Mouse (Mus musculus) telencephalon, adult 2 months (tissue): ENCODE measurements at regions not wholly inside any gene's neighbourhood (a gene's known extent, or its start where the extent isn't known, plus 50 kb on each side); places are given as distances from the start of the nearest gene placed in this dataset.

Experiments used
- DNase-seq: peaks from one replicate; pipeline ENCODE4 v3.0.0-alpha.2; 2011; ENCODE audit warnings: low read depth, low spot score

GRCm38 (mm10) chr8:49243002-49243401 lies 399.3 kb upstream of the Tenm3 start:
- no peak for DNase-seq

- no peak for DNase-seq
Observed at GRCm38 (mm10) chr8:49236822-49237071, 393.0 kb upstream of the Tenm3 start.

DNA sequence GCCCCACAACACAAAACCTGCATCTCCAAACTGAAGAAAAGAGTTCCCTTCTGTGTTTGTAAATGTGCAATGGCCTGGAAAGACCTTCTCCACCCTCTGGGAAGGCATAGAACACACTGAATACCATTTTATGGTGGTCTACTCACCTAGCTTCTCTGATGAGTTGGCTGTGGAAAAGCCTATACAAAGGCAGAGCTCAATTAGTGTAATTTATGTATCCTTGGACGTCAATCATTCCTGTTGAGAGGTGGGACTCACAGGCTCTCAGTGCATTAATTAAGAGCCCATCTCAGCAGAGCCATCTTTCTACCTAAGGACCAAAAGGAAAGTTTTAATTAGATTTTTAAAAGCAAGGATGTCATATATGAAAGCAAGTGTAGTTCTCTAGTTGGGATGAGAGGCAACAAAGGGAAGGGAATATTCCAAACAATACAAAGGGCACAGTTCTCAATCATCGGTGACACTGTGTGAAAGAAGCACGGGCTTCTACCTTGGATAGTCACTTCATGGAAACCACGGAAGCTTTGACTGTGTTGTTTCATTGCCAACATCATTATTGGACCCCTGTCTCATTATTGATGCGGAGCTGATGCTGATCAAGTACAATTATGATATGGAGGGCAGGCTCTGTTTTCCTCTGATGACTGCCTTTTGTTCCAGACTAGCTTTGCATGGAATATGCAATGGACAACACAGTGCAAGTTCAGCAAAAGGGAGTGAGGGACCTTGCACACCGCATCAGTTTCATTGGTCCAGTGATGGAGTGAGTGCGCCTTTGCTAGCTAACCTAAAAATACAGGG lies 392.5 kb upstream of the Tenm3 start:
- DNase-seq, result no peak

DNA sequence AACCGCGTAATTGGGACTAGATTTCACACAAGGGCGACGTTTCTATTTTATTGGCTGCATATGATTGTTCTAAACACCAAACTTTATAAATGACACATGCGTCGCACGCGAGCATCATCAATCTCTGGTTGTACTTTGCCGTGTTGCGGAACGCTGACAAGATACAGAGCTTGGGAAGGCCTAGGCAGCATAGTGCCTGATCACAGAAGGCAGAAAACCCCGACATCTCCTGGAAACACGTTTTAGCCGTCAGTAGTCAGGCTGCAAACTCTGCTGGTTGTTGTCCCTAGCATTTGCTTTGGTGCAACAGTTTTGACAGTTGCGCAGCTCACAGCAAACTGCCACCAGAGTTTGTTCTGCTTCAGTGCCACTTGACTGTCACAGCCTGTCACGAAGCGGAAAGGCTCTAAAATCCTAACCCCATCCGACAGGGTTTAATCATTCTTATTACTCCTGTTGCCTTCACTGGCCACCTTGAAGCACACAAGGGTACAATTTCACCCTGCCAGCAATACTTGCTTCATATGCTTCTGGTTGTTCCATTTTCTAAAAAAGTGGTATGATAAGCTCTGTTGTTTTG lies 380.2 kb upstream of the Tenm3 start:
- no peak for DNase-seq

- DNase-seq, result peak; percentile 6
Observed at GRCm38 (mm10) chr8:49195333-49195640, 351.5 kb upstream of the Tenm3 start.

DNA sequence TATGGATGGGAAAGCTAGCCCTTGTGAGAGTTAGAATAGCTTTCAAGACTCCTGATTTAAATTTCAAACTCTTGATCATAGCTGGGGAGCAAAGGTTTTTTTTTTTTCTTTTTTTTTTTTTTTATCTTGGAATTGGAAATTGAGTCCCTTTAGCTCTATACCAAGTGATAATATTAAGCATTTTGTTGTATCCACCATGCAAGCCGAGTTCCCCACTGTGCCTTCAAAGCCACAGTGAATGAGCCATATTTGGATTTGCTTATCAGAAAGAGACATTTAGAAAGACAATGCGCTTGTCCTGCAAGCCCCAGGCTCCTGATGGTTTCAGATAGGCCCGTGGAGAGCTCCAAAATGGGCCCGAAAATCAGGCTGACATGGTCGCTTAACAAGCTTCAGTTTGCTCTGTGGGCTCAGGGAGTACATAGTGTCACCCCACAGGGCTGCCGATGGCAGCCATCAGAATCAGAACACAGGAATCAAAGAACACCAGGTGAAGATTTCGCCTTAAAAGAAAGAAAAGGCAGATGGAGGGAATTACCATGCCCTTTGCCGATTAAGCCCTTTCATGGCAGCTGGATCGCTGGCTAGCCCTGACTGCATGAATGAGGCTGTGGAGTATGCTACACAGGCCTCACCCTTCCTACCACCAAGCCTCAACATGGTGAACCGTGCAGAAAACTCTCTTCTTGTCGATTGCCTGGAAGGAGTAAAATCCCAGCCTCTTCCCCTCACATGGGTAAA lies 351.0 kb upstream of the Tenm3 start:
- DNase-seq, result no peak

- no peak for DNase-seq
Observed at GRCm38 (mm10) chr8:49186853-49187252, 343.1 kb upstream of the Tenm3 start.

- DNase-seq, result no peak
Observed at GRCm38 (mm10) chr8:49175386-49175785, 331.6 kb upstream of the Tenm3 start.

- no peak for DNase-seq
Observed at GRCm38 (mm10) chr8:49174956-49175355, 331.2 kb upstream of the Tenm3 start.

DNA sequence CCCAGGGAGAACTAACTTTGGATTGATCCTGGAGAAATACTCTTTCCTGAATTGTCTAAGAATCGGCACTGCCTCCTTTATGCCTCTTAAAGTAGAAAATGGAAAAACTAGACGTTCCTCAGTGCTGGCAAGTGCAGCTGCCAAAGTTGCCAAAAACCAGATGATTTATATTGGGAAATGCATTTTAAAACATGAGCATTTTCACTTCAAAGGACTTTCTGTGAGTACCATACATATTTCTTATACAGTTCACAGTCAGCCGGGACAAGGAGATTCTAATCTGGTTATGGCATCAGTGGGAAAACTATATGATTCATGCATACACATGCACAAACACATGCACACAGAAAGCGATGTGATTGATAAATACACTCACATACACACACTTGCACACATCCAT lies 315.6 kb upstream of the Tenm3 start:
- peak; percentile 19 for DNase-seq

GRCm38 (mm10) chr8:49158201-49158600 lies 314.4 kb upstream of the Tenm3 start:
- DNase-seq, result no peak

- DNase-seq, result no peak
Observed at GRCm38 (mm10) chr8:49136503-49137044, 292.8 kb upstream of the Tenm3 start.

GRCm38 (mm10) chr8:49109095-49109494 lies 265.3 kb upstream of the Tenm3 start:
- no peak for DNase-seq

- DNase-seq, result no peak
Observed at GRCm38 (mm10) chr8:49108665-49109064, 264.9 kb upstream of the Tenm3 start.

GRCm38 (mm10) chr8:49106531-49106930 lies 262.8 kb upstream of the Tenm3 start:
- no peak for DNase-seq

DNA sequence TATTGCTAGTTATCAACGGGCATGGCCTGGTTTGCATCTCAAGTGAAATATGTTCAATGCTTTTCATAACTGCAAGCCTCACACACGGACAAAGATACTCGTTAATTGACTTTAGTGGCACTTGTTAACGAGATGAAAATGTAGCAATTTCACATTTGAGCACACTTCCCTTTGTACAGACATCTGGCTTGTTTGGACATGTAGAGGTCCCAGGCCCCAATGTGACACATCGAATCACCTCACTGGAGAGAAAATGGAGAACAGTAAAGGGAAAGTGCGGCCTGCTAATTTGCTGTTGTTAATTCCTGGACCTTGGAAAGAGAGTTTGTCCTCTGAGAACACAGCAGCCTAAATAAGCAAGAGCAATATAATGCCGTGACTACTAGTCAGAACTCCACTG lies 257.4 kb upstream of the Tenm3 start:
- DNase-seq, result no peak

DNA sequence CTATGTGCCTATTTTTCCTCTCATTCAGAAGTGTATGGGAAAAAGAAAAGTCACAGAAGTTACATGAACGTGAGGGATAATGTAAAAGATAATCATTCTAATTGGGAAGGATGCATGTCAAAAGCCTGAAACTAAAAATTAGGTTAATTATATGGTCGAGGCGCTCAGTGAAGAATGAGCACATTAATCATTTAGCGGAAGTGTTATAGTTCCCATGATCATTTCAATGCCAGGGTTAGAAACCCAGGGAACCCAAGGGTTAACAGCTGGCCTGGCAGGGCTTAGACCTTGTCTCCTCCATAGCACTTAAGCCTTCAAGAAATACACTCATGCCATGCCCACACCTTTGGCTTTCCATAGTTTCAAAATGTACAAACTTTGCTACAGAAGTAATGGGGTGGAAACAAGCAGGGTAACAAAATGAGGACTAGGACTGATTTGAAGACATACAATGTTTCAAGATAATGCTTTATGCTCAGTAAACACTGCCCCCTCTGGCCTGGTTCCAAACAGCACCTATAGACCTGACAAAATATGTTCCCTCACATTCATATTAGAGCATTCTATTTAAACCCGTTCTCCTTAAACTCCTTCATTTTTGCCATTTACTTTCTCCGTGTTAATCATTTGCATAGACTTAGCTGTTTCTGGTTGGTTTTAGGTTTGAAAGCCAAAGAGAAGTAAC lies 240.6 kb upstream of the Tenm3 start:
- no peak for DNase-seq

GRCm38 (mm10) chr8:49069451-49069850 lies 225.7 kb upstream of the Tenm3 start:
- no peak for DNase-seq

GRCm38 (mm10) chr8:49063256-49063655 lies 219.5 kb upstream of the Tenm3 start:
- DNase-seq, result no peak

GRCm38 (mm10) chr8:49043236-49043635 lies 199.5 kb upstream of the Tenm3 start:
- DNase-seq, result no peak

DNA sequence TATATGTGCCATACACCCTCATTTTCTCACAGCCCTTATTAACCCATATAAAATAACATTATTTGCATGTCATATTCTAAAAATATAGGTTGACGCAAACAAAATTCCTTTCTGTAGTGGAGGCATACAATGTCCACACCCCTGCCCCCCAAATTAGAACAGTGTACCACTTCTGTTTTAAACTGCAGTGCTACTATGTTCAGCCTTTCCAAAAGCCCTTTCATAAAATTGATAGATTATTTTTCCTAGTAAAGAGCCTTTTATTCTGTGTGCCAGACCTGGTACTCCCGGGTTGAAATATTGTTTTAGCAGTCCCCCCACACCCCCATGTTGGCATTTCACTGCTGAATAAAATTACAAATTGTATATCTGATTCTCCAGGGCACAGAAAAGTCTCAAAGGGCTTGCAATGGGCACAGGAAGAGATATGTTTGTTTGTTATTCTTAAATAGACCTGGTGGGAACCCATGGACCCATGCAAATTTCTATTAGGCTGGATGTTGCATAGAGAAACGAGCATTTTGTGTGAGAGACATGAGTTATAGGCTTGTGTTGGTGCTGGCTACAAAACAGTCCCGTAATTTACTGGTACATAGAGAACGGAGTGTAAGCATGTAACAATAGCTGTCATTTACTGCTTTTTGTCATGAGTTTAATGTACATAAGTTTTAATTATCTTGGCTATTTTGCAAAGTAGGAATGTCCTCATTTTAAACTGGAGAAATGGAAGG lies 192.4 kb upstream of the Tenm3 start:
- DNase-seq, result no peak

DNA sequence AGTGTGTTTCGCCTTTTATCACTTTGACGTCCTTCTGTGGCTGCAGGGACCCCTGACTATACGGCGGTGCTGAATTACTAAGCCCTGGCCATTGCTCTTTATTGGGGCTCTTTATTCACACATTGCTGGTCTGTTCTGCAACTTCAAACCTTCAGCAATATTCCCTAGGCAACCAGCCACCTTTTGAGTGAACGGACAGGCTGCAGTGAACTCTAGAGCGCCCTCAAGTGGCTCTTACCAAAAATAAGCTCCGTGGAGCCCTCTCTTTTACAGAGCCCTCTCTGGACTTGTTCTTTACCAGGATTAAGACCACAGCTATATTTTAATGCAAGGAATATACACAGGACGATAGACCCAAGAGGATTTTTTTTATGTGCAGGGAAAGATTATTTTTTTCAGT lies 191.8 kb upstream of the Tenm3 start:
- peak; percentile 35 for DNase-seq
